Mouse (Mus musculus) spleen, adult 2 months (tissue): ENCODE results near the gene Fxr2. TPM values are rescaled to one million over a fixed set of nuclear protein-coding genes. Genes with fewer than 3 reads are reported as not detected.

Source experiments
- DNase-seq, 2 experiments: peaks; one replicate each; pipeline versions ENCODE4 v3.0.0 to v3.0.0-alpha.2; 2012 to 2021; ENCODE audit warnings: low spot score in 2 of 2, low read depth in 1 of 2
- H3K27ac ChIP-seq: fragments of 200-500 bp; 2 replicates; pipeline ENCODE4 v1.5.1; 2012; ENCODE audit warnings: low read length, inconsistent platforms; ENCODE audit not compliant: insufficient read depth
- H3K27me3 ChIP-seq: fragments of 200-500 bp; 2 replicates; pipeline ENCODE4 v1.6.1; 2012; ENCODE audit warnings: mild to moderate bottlenecking, moderate library complexity, low read length, inconsistent platforms; ENCODE audit not compliant: control insufficient read depth, insufficient read depth
- H3K36me3 ChIP-seq: fragments of 200-500 bp; 2 replicates; pipeline ENCODE4 v1.6.1; 2012; ENCODE audit warnings: mild to moderate bottlenecking, low read length, inconsistent platforms; ENCODE audit not compliant: control insufficient read depth, insufficient read depth
- H3K4me1 ChIP-seq: fragments of 200-500 bp; 2 replicates; pipeline ENCODE4 v1.6.1; 2011; ENCODE audit warnings: inconsistent platforms; ENCODE audit not compliant: control insufficient read depth, insufficient read depth, insufficient read length
- H3K4me3 ChIP-seq: fragments of 200-500 bp; 2 replicates; pipeline ENCODE4 v1.5.1; 2011; ENCODE audit warnings: mild to moderate bottlenecking, inconsistent platforms; ENCODE audit not compliant: insufficient read depth, insufficient read length; ENCODE audit errors: extremely low read depth
- CTCF ChIP-seq: fragments of 200-500 bp; IDR thresholded peaks from 2 replicates; pipeline ENCODE4 v1.5.1; 2011; ENCODE audit warnings: mild to moderate bottlenecking, inconsistent platforms; ENCODE audit not compliant: insufficient read depth, insufficient read length, insufficient replicate concordance; ENCODE audit errors: extremely low read depth
- POLR2A ChIP-seq: fragments of 200-500 bp; IDR thresholded peaks from 2 replicates; pipeline ENCODE4 v1.6.1; 2011; ENCODE audit warnings: low read depth, low read length, inconsistent platforms
- WGBS: fragments of 180-500 bp; shearing (Covaris S2); methylation state at CpG from one replicate; pipeline ENCODE4 v1.1.7; 2018; 5-methylcytosine and 5-hydroxymethylcytosine counted together
- polyA plus RNA-seq: library from polyadenylated mRNA; depleted of rRNA; stranded (reverse); fragments of >200 nt; gene quantifications from 2 replicates; pipeline ENCODE4 v1.2.3, GENCODE M21; 2012

The Fxr2 gene
- polyA plus RNA-seq, 1 experiment: 41.6 TPM

GRCm38 (mm10) chr11:69603516-69603915 is 29.3 kb upstream of the Fxr2 start:
- TF ChIP-seq POLR2A (no peak), CTCF (no peak)
- Histone ChIP-seq H3K4me3 (no peak overlapping the region), H3K27ac (no peak overlapping the region), H3K36me3 (no peaks in the 10 kb centered on the region), H3K4me1 (peaks cover 4% of the 10 kb centered on the region; the same call in 1 of the 2 replicates), H3K27me3 (peaks cover 12% of the 10 kb centered on the region)
- 83% methylated on average over 8 of the region's 8 CpGs for WGBS
- no peak for DNase-seq

DNA sequence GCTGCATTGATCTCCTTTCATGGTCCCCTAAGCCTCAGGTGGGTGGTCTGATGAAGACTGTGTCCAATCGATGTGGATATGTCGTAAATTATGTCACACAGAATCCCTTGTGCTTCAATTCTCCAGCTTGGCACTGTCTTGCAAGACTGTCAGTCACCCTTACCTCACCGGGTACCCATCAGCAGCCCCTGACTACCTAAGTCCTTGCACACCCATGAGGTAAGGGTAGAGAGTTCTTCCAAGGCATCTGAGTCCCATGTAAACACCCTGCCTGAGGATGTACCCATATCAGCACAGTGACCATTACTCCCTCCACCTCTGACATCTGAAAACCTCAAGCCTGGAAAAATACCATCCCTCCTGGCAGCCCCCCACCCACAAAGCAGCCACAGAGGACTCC is 28.4 kb upstream of the Fxr2 start:
- no peak for DNase-seq
- TF ChIP-seq POLR2A (no peak), CTCF (no peak)
- 58% methylated on average over 3 of the region's 3 CpGs for WGBS

DNA sequence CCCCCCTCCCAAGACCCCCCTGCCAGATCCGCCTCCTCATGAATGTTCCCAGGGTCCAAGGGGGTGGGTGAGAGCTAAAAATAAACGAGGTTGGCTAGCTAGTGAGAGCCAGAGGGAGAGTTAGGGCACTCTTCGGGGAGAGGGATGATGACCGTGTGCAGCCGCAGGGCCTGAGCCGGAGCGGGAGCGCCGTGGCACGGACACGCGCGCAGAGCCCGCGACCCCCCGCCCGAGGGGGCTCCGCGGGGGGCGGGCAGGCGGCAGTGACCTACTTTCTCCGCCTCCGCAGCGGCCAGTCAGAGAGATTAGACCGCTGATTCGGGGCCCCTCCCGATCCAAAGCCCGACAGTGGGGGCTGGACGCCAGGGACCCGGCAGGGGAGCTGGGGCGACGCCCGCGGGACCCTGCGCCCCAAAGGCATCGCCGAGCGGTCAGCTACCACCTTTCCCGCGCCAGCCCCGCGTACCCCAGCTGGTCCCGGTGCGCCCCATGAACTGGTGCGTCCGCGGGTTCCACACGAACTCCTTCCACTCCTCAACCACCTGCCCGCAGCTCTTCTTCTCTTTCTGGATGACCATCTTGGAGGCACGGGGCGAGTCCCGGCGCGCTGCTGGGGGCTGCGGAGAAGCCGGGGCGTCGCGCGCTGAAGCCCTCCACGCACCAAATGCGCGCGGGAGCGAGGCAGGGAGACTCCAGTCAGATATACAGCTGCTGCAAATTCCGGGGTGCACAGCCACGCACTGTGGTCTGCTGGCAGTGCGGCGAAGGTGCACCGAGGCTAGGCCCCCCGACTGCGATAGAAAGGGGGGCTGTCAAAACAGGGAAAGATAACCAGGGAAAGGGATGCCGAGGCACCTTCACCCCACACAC is 27.8 kb upstream of the Fxr2 start:
- Histone ChIP-seq H3K36me3 (no peaks in the 10 kb centered on the region), H3K4me1 (peaks cover 4% of the 10 kb centered on the region; the same call in 1 of the 2 replicates), H3K27me3 (peaks cover 12% of the 10 kb centered on the region), H3K4me3 (peak overlapping the region; percentile 56), H3K27ac (peak overlapping the region; percentile 13; the same call in 1 of the 2 replicates)
- no peak for TF ChIP-seq CTCF
- TF ChIP-seq POLR2A: no peak
- WGBS: 3% methylated on average over 72 of the region's 73 CpGs
- no peak for DNase-seq

More for the DNA sequence above, 28.4 kb upstream of the Fxr2 start:
- H3K27ac ChIP-seq: no peak overlapping the region
- peaks cover 4% of the 10 kb centered on the region; the same call in 1 of the 2 replicates for H3K4me1 ChIP-seq
- H3K4me3 ChIP-seq: no peak overlapping the region
- H3K27me3 ChIP-seq: peaks cover 12% of the 10 kb centered on the region
- no peaks in the 10 kb centered on the region for H3K36me3 ChIP-seq

DNA sequence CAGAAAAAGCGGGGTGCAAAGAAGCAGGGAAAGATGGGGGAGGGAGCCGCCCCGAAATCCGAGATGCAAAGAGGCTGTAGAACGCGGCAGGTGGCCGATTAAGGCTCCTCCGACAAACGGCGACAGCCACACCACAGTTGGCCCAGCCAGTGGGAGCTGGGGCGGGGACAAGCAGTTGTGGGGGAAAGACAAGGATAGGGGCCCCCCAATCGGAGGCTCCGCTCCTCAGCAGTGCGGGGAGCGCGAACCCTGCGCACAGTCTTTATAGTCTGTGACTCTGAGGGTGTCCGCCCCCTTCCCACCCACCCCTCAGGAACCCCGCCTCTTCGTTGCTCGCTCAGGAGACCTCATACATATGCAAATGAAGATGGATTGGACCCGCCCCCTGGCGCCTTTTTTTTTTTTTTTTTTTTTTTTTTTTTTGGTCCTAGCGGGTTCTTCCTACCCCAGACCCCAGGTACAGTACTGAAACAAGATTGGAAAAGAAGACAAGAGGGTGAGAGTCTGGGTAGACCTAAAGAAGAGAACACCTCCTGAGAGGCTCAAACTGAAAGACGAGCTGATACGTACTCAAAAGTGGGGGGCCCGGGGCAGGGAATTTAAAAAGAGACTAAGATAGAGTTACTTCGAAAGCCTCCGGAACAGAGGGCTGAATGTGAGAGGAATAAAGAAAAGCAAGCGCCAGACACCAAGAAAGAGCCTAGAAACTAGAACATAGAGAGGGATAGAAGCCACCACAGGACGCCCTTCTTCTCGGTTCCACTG is 26.9 kb upstream of the Fxr2 start, which contains the start of gene Atp1b2:
Gene Atp1b2, minus strand, starts transcription at position 217 of the 765 bp plus-strand sequence.
- H3K36me3 ChIP-seq: no peaks in the 10 kb centered on the region
- H3K4me1 ChIP-seq: peaks cover 4% of the 10 kb centered on the region; the same call in 1 of the 2 replicates
- H3K27me3 ChIP-seq: peaks cover 12% of the 10 kb centered on the region
- peak; percentile 22; the same call in 1 of the 2 replicates for TF ChIP-seq POLR2A
- TF ChIP-seq CTCF: no peak
- H3K4me3 ChIP-seq: peak within 1 kb of the TSS; percentile 56
- WGBS: 2% methylated on average over 32 of the region's 32 CpGs
- peak in 1 of 2 experiments; percentile 36 for DNase-seq
- peak within 1 kb of the TSS; percentile 13; the same call in 1 of the 2 replicates for H3K27ac ChIP-seq

GRCm38 (mm10) chr11:69606491-69606795 is 26.3 kb upstream of the Fxr2 start:
- H3K4me1 ChIP-seq: peaks cover 4% of the 10 kb centered on the region; the same call in 1 of the 2 replicates
- WGBS: 86% methylated on average over 2 of the region's 2 CpGs
- no peak overlapping the region for H3K27ac ChIP-seq
- DNase-seq: no peak
- peaks cover 12% of the 10 kb centered on the region for H3K27me3 ChIP-seq
- H3K4me3 ChIP-seq: no peak overlapping the region
- H3K36me3 ChIP-seq: no peaks in the 10 kb centered on the region
- no peak for TF ChIP-seq POLR2A
- no peak for TF ChIP-seq CTCF

- H3K27ac ChIP-seq: no peak overlapping the region
- H3K4me3 ChIP-seq: no peak overlapping the region
- H3K4me1 ChIP-seq: peaks cover 4% of the 10 kb centered on the region; the same call in 1 of the 2 replicates
- no peaks in the 10 kb centered on the region for H3K36me3 ChIP-seq
- no peak for DNase-seq
- 57% methylated on average over 2 of the region's 2 CpGs for WGBS
- peaks cover 12% of the 10 kb centered on the region for H3K27me3 ChIP-seq
- TF ChIP-seq POLR2A (no peak), CTCF (no peak)
Measured at GRCm38 (mm10) chr11:69606832-69607231, 26.0 kb upstream of the Fxr2 start.
